ENCODE assay signal across 10 mouse cellular contexts in genomic region chr4:44664767-44665056, GRCm38 (mm10). TPM values are rescaled to one million over a fixed set of nuclear protein-coding genes. Genes with fewer than 3 reads are reported as not detected.
A peak's percentile ranks its signal among the peaks of the same experiment; 100 is the strongest.
DNase-seq lines count a peak whose midpoint lies in the region; ATAC-seq and TF ChIP-seq lines count a peak whose summit lies in the region.
"Had no signal": no experiment of that assay in that cellular context is flagged by ENCODE, and none has a peak within 500 bp of the region (broad histone marks: within the 10 kb centered on the region; RNA-seq: fewer than 3 reads in every experiment).

No protein-coding gene starts in this region.

- peak overlapping the region; percentile 57 for H3K4me3 ChIP-seq in layer of hippocampus, adult 2 months
- H3K4me3 ChIP-seq in forebrain, embryonic 10.5 days = peak overlapping the region; percentile 65
- H3K4me3 ChIP-seq in limb, embryonic 11.5 days (ENCODE audit: low read depth, low read length) = peak overlapping the region; percentile 33
- H3K4me3 ChIP-seq in neural tube, embryonic 15.5 days (replicated peaks) = peak overlapping the region; percentile 55

- peaks cover 91% of the 10 kb centered on the region for H3K27me3 ChIP-seq in forebrain, embryonic 10.5 days (ENCODE audit: poor library complexity, severe bottlenecking)
- peaks cover 42% of the 10 kb centered on the region for H3K27me3 ChIP-seq in limb, embryonic 11.5 days (ENCODE audit: control insufficient read depth, insufficient read depth, low read length)
- peaks cover 44% of the 10 kb centered on the region for H3K27me3 ChIP-seq in neural tube, embryonic 15.5 days (replicated peaks)

- DNase-seq in layer of hippocampus, adult 2 months (ENCODE audit: low spot score in 2 of 2) = no peak
- no peak for DNase-seq in layer of hippocampus, adult 11-12 months (ENCODE audit: low spot score)
- DNase-seq in forebrain, embryonic 10.5 days (ENCODE audit: extremely low spot score, low spot score) = no peak
- DNase-seq in limb, embryonic 11.5 days (ENCODE audit: low spot score) = no peak
- DNase-seq in layer of hippocampus, postnatal 10 days (ENCODE audit: low spot score in 2 of 2) = no peak
- no peak for DNase-seq in frontal cortex, postnatal 25 days (ENCODE audit: low spot score in 2 of 2)
- no peak for DNase-seq in kidney, adult 9 months
- DNase-seq: cerebellum, adult 11 months; gastrocnemius, postnatal 36 days had no signal

- ATAC-seq in limb, embryonic 11.5 days (ENCODE audit: insufficient number of reproducible peaks, low FRiP score, low TSS enrichment, low read depth) = no peak
- no peak for ATAC-seq in neural tube, embryonic 15.5 days (ENCODE audit: low FRiP score)

- no peak overlapping the region for H3K27ac ChIP-seq in layer of hippocampus, adult 2 months
- H3K27ac ChIP-seq in forebrain, embryonic 10.5 days = peak overlapping the region; percentile 75; the same call in 1 of the 2 replicates
- H3K27ac ChIP-seq in limb, embryonic 11.5 days (replicated peaks; ENCODE audit: low read depth, low read length) = no peak overlapping the region
- H3K27ac ChIP-seq in neural tube, embryonic 15.5 days (replicated peaks) = peak overlapping the region; percentile 60; the same call in 1 of the 2 replicates

- 21% methylated on average over 6 of the region's 6 CpGs for WGBS in forebrain, embryonic 10.5 days
- WGBS in limb, embryonic 11.5 days = 26% methylated on average over 6 of the region's 6 CpGs
- WGBS in neural tube, embryonic 15.5 days = 18% methylated on average over 6 of the region's 6 CpGs

- peaks cover 17% of the 10 kb centered on the region for H3K4me1 ChIP-seq in forebrain, embryonic 10.5 days
- 0 out of 2 replicates have a peak, but pooled peaks cover 4% of the 10 kb centered on the region for H3K4me1 ChIP-seq in limb, embryonic 11.5 days (ENCODE audit: control insufficient read depth, insufficient read depth, low read length)
- H3K4me1 ChIP-seq in neural tube, embryonic 15.5 days = peaks cover 15% of the 10 kb centered on the region

- peak overlapping the region; percentile 52 for H3K9ac ChIP-seq in limb, embryonic 11.5 days (ENCODE audit: low read length)
- peak overlapping the region; percentile 57 for H3K9ac ChIP-seq in neural tube, embryonic 15.5 days (replicated peaks)

- no peak for TF ChIP-seq CTCF in layer of hippocampus, adult 2 months (conservative IDR thresholded peaks at IDR 0.05)

- H3K9me3 ChIP-seq in forebrain, embryonic 10.5 days = peaks cover 6% of the 10 kb centered on the region; the same call in 1 of the 2 replicates
- no peaks in the 10 kb centered on the region for H3K9me3 ChIP-seq in limb, embryonic 11.5 days (ENCODE audit: control insufficient read depth, low read length)
- H3K9me3 ChIP-seq in neural tube, embryonic 15.5 days (replicated peaks) = no peaks in the 10 kb centered on the region

- no peaks in the 10 kb centered on the region for H3K36me3 ChIP-seq in forebrain, embryonic 10.5 days (replicated peaks)
- no peaks in the 10 kb centered on the region for H3K36me3 ChIP-seq in limb, embryonic 11.5 days (ENCODE audit: control insufficient read depth, insufficient read depth, low read length)
- H3K36me3 ChIP-seq in neural tube, embryonic 15.5 days = no peaks in the 10 kb centered on the region

- H3K4me2 ChIP-seq in limb, embryonic 11.5 days (ENCODE audit: low read depth, severe bottlenecking) = peak overlapping the region; percentile 94
- H3K4me2 ChIP-seq in neural tube, embryonic 15.5 days = peak overlapping the region; percentile 94

RNA-seq across cellular contexts. Expression of gene Pax5, which starts 45.6 kb away (rescaled TPM):
- under 1 TPM; 0.10 to 0.38 TPM for total RNA-seq in layer of hippocampus, adult 2 months (2021)
- polyA plus RNA-seq in forebrain, embryonic 10.5 days (2016; fragmentation: Nextera tagmentation; extraction: Ambion mirVana) = 0.26 and 0.71 TPM in 2 replicates
- polyA plus RNA-seq in limb, embryonic 11.5 days (2014; fragmentation: Nextera tagmentation; extraction: Ambion mirVana) = not detected in 2 replicates
- 0.86 and 1.2 TPM in 2 replicates for polyA plus RNA-seq in neural tube, embryonic 15.5 days (2015; fragmentation: Nextera tagmentation; extraction: Ambion mirVana)
- total RNA-seq in layer of hippocampus, postnatal 10 days (2021) = 1 to 10 TPM in 1 of 2 experiments, under 1 TPM in 1; 0.38 to 1.1 TPM
- total RNA-seq: gastrocnemius, postnatal 36 days had no signal

Comparison
In these comparisons a context has a peak if more than half of its experiments do, and no peak if none do; other contexts are left out.
1. H3K27ac ChIP-seq: peak in forebrain, embryonic 10.5 days (single experiment) and neural tube, embryonic 15.5 days (single experiment); none in layer of hippocampus, adult 2 months (single experiment) and limb, embryonic 11.5 days (single experiment).
2. Peak in every context shown above with its lines, with median percentiles within 50 percentile points of each other: H3K4me3 ChIP-seq.